Mouse (Mus musculus): Measurements from ENCODE around the gene Calhm1. TPM values are rescaled to one million over a fixed set of nuclear protein-coding genes. Genes with fewer than 3 reads are reported as not detected.

Gene Calhm1
- total RNA-seq (2017), result not detected in 2 replicates

- ATAC-seq (ENCODE audit: extremely low read depth, insufficient number of reproducible peaks, low FRiP score, poor library complexity, severe bottlenecking), result no peak
These were observed at the start of gene Calhm1 for GRCm38 (mm10) chr19:47144154-47144553. TSS of gene Calhm1 (minus strand) at chr19:47144254.

DNA sequence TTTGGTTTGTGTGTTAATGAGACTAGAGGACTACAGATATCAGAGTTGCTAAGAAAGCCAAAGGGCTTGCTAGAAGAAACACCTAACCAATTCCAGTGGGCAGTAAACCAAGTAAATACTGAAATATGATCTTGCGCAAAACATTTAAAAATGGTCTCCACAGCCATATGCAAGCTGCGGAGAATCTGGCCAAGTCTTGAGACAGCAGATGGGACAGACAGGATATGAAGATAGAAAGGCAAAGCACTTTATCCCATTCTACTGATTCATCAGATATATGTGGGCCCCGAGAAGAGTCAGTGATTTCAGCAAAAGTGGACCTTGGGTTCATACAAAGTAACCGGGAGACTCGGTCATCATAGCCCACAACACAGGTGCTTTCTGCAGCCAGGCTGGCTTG lies 48.1 kb upstream of the Calhm1 start:
- ATAC-seq (ENCODE audit: extremely low read depth, insufficient number of reproducible peaks, low FRiP score, poor library complexity, severe bottlenecking), result no peak

- no peak for ATAC-seq (ENCODE audit: extremely low read depth, insufficient number of reproducible peaks, low FRiP score, poor library complexity, severe bottlenecking)
These were observed 44.6 kb upstream of the Calhm1 start for GRCm38 (mm10) chr19:47188515-47189128.

DNA sequence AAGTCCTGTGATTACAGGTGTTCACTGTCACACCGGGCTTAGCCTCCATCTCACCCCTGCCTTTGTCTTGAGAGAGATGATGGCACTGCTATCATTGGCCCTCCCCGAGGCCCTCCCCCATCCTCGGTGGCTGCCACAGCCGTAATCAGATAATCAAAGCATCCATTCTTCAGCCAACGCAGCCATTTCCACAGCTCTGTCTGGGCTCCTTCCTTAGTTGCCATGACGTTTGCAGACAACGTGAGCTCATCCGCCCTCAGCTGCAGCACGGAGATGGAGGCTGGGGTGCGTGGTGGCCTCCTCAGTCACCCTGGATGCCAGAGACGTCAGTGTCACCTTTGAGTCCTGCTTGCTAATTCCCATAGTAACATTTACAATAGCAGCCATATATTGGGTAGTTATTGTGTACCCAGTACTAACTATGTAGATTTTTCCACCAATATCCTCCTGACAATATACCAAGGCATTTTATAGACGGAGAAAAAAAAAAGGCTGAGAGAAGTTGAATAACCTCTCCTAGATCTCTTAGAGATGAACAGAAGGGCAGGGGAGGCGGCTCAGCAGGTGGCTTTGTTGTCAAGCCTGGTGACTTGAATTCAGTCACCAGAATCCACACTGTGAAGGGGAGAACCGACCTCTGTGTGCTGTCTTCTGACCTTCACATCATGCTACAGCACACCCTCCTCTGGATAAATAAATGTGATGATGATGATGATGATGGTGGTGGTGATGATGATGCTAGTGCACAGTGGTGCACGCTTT lies 42.6 kb upstream of the Calhm1 start:
- ATAC-seq (ENCODE audit: extremely low read depth, insufficient number of reproducible peaks, low FRiP score, poor library complexity, severe bottlenecking), result no peak

DNA sequence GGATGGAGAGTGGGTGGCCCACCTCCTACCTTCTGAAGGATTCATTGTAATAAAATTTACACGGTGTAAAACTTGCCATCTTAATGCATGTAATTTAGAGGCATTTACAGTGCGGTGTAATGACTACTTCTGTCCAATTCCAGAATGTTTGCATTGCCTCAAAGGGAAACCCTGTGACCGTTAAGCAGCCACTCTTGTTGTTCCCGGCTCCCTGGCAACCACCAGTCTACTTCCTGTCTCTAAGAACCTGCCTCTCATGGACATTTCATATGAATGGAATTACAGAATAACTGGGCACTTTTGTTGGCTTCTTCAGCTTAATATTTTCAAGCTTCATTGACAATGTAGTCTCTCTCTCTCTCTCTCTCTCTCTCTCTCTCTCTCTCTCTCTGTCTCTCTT lies 40.7 kb upstream of the Calhm1 start:
- ATAC-seq (ENCODE audit: extremely low read depth, insufficient number of reproducible peaks, low FRiP score, poor library complexity, severe bottlenecking), result no peak

GRCm38 (mm10) chr19:47184221-47184620 lies 40.2 kb upstream of the Calhm1 start:
- ATAC-seq (ENCODE audit: extremely low read depth, insufficient number of reproducible peaks, low FRiP score, poor library complexity, severe bottlenecking), result no peak

GRCm38 (mm10) chr19:47180011-47180410 lies 36.0 kb upstream of the Calhm1 start:
- no peak for ATAC-seq (ENCODE audit: extremely low read depth, insufficient number of reproducible peaks, low FRiP score, poor library complexity, severe bottlenecking)

GRCm38 (mm10) chr19:47179272-47179809 lies 35.3 kb upstream of the Calhm1 start:
- no peak for ATAC-seq (ENCODE audit: extremely low read depth, insufficient number of reproducible peaks, low FRiP score, poor library complexity, severe bottlenecking)

GRCm38 (mm10) chr19:47178431-47179271 lies 34.6 kb upstream of the Calhm1 start, which contains the start of gene Neurl1a:
TSS of gene Neurl1a (plus strand) at chr19:47178820.
- ATAC-seq (ENCODE audit: extremely low read depth, insufficient number of reproducible peaks, low FRiP score, poor library complexity, severe bottlenecking), result no peak

GRCm38 (mm10) chr19:47178001-47178400 lies 33.9 kb upstream of the Calhm1 start:
- ATAC-seq (ENCODE audit: extremely low read depth, insufficient number of reproducible peaks, low FRiP score, poor library complexity, severe bottlenecking), result no peak

DNA sequence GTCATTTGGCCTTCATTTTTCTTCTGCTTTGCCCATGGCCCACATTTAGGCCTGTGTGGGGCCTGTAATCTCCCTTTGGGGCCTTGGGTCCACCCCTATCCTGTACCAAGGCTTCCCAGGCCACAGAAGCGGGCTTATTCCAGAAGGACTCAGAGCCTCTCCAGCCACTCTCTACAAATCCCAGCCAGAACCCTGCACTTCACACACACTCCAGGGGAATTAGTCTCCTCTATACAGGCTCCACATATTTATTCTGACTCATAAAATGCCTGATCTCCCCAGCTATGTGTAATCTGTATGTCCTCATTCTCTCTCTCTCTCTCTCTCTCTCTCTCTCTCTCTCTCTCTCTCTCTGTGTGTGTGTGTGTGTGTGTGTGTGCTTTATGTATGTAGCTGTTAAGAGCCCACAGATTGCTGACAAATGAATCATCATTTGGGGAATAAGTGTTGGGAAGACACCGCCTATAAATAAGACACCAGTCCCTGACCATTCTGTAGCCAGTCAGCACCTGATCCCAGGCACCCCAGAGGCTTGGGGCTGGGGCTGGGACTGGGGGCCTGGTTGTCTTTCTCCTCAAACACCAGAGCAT lies 33.0 kb upstream of the Calhm1 start:
- no peak for ATAC-seq (ENCODE audit: extremely low read depth, insufficient number of reproducible peaks, low FRiP score, poor library complexity, severe bottlenecking)

GRCm38 (mm10) chr19:47175472-47175871 lies 31.4 kb upstream of the Calhm1 start:
- no peak for ATAC-seq (ENCODE audit: extremely low read depth, insufficient number of reproducible peaks, low FRiP score, poor library complexity, severe bottlenecking)

DNA sequence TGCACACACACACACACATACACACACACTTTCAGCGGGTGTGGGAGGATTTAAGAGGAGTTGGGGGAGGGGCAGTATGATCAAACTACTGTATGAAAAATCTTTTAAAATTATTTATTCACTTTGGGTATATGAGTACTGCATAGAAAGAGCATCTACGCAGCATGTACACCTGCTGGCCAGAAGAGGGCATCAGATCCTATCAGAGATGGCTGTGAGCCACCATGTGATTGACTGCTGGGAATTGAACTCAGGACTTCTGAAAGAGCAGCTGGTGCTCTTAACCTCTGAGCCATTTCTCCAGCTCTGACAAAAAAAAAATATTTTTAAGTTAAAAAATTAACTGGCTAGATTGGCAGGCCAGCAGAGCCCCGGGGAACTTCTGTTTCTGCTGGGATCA lies 30.5 kb upstream of the Calhm1 start:
- no peak for ATAC-seq (ENCODE audit: extremely low read depth, insufficient number of reproducible peaks, low FRiP score, poor library complexity, severe bottlenecking)

DNA sequence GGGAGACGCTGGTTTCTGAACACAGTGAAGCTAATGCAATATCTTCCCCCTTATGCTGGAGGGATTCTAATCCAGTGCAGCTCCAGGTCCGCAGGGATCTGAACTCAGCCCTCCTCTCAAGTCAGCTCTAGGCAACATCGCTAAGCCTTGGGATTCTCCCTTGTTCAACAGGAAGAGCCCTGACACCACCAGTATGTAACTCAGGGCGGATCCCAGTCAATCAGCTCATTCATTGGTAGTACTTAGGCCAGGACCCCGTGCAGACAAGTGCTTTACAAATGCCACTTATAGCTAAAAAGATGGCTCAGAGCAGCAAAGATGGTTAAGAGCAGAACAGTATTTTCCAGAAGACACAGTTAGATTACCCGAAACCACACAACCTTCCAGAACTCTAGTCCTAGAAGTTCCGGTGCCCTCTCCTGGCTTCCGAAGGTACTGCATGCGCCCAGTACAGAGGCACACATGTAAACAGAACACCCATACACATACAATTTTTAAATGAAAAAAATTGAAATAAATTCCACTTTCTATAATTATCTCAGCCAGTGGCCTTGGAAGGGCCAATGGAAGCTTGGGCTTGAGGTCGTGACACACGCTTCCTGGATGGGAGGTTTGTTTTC lies 24.8 kb upstream of the Calhm1 start:
- ATAC-seq (ENCODE audit: extremely low read depth, insufficient number of reproducible peaks, low FRiP score, poor library complexity, severe bottlenecking), result peak; percentile 77

DNA sequence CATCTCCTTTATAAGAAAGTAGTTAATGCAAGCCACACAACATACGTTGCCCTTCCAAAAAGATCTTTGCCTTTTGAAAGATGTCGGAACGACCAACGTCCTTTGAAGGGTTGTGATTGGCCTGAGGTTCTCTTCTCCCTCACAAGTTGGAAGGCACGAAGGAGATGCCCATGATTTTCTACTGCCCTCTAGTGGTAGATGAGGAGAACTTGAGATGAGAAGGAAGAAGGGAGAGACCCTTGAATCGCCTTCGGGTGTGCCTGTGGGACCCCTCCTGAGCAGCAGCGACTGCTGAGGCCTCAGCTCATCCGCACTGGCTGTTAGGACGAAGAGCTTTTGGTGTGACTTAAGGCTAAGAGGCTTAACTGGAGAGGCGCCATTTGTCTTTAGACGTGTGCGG lies 24.2 kb upstream of the Calhm1 start:
- ATAC-seq (ENCODE audit: extremely low read depth, insufficient number of reproducible peaks, low FRiP score, poor library complexity, severe bottlenecking), result peak; percentile 61

DNA sequence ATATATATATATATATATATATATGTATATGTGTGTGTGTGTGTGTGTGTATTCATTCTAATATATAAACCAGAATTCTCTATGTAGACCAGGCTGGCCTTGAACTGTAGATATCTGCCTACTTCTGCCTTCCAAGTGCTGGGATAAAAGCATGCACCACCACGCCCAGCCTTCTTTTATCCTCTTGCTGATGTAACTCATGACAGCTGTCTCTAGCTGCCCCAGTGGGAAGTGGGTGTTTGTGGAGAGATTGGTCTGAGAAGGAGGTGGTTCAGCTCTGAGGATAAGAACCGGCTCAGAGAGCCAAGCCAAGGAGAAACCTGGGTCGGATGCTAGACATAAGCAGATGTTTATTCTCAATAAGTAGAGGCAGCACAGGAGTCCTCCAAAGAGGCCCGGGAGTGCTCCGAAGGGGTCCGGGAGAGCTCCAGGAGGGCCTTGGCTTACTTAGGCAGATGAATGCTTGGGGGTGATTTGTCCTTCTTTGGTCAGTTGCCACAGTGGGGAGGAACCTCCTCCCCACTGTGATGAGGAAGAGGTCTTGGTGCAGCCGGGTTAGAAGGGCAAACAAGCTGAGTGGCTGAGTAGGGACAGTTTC lies 23.7 kb upstream of the Calhm1 start:
- ATAC-seq (ENCODE audit: extremely low read depth, insufficient number of reproducible peaks, low FRiP score, poor library complexity, severe bottlenecking), result no peak

GRCm38 (mm10) chr19:47166758-47167157 lies 22.7 kb upstream of the Calhm1 start:
- ATAC-seq (ENCODE audit: extremely low read depth, insufficient number of reproducible peaks, low FRiP score, poor library complexity, severe bottlenecking), result no peak

DNA sequence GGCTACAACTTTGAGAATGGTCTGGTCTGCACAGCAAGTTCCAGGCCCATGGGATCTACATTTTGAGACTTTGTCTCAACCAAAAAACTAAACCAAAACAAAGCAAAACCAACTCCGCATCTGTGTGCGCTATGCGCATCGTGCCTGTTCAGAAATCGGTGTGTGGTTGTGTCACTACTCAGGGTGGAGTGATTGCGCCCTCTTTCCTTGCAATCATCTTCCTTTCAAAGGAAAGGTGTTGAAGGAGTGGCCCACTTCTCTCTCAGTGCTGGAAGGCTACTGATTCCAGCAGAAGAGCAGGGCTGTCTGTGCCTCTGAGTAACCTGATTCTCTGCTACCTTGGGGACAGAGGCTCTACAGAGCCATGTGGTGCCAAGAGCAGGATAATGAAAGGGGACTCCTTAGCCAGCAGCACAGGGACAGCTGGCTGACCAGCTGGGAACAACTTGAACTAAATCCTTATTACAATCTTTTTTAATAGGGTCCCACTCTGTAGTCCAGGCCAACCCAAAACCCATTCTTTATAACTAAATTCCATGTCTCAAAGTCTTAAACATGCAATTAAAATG lies 19.2 kb upstream of the Calhm1 start:
- ATAC-seq (ENCODE audit: extremely low read depth, insufficient number of reproducible peaks, low FRiP score, poor library complexity, severe bottlenecking), result no peak

Data from neutrophil, adult 5-6 weeks (primary cell).